Mouse (Mus musculus) hindbrain, embryonic 15.5 days (tissue): ENCODE results near the gene Kbtbd3. TPM values are rescaled to one million over a fixed set of nuclear protein-coding genes. Genes with fewer than 3 reads are reported as not detected.

Experiments
- ATAC-seq: fragments of 200-750 bp; cut with Nextera tagmentation; 2 replicates; pipeline ENCODE4 v1.8.0; 2017; ENCODE audit warnings: low read depth, moderate number of reproducible peaks, moderate TSS enrichment; ENCODE audit not compliant: low FRiP score
- H3K27ac ChIP-seq: fragments of 300-500 bp; sonication (generic); replicated peaks from 2 replicates; pipeline ENCODE4 v1.5.1; 2015; ENCODE audit warnings: mild to moderate bottlenecking, inconsistent platforms
- H3K27me3 ChIP-seq: fragments of 300-500 bp; sonication (generic); 2 replicates; pipeline ENCODE4 v1.6.1; 2015; ENCODE audit warnings: control low read depth, inconsistent platforms
- H3K36me3 ChIP-seq: fragments of 300-500 bp; sonication (generic); 2 replicates; pipeline ENCODE4 v1.6.1; 2015; ENCODE audit warnings: control low read depth, inconsistent platforms
- H3K4me1 ChIP-seq: fragments of 300-500 bp; sonication (generic); replicated peaks from 2 replicates; pipeline ENCODE4 v1.6.1; 2015; ENCODE audit warnings: control low read depth, inconsistent platforms
- H3K4me2 ChIP-seq: fragments of 300-500 bp; sonication (generic); 2 replicates; pipeline ENCODE4 v1.6.1; 2015; ENCODE audit warnings: moderate library complexity, mild to moderate bottlenecking, inconsistent platforms
- H3K4me3 ChIP-seq: fragments of 300-500 bp; sonication (generic); 2 replicates; pipeline ENCODE4 v1.5.1; 2015; ENCODE audit warnings: mild to moderate bottlenecking, inconsistent platforms
- H3K9ac ChIP-seq: fragments of 300-500 bp; sonication (generic); 2 replicates; pipeline ENCODE4 v1.6.1; 2015; ENCODE audit warnings: inconsistent platforms
- H3K9me3 ChIP-seq: fragments of 300-500 bp; sonication (generic); 2 replicates; pipeline ENCODE4 v1.6.1; 2016; ENCODE audit warnings: control low read depth, inconsistent platforms
- whole genome bisulfite sequencing: fragments of 180-500 bp; shearing (Covaris S2); methylation state at CpG from one replicate; pipeline ENCODE4 v1.1.7; 2015; 5-methylcytosine and 5-hydroxymethylcytosine counted together
- polyA plus RNA-seq: library from polyadenylated mRNA; unstranded; fragments of >200 nt; fragmentation: Nextera tagmentation; extraction: Ambion mirVana; gene quantifications from 2 replicates; pipeline ENCODE4 v1.2.1, GENCODE M21; 2015

Kbtbd3 gene
- polyA plus RNA-seq: 11.4 and 12.7 TPM in 2 replicates

GRCm38 (mm10) chr9:4309351-4310085, at the start of gene Kbtbd3, which contains the start of gene Aasdhppt:
Gene Kbtbd3, plus strand, starts transcription at chr9:4309833.
Gene Aasdhppt, minus strand, starts transcription at chr9:4309471.
- no peaks in the 10 kb centered on the region for H3K27me3 ChIP-seq
- peak within 1 kb of the TSS; percentile 70 for H3K4me2 ChIP-seq
- WGBS: under 1% methylated on average over 53 of the region's 53 CpGs
- H3K4me3 ChIP-seq: peak within 1 kb of the TSS; percentile 80
- no peaks in the 10 kb centered on the region for H3K9me3 ChIP-seq
- H3K4me1 ChIP-seq: peaks cover 26% of the 10 kb centered on the region
- peak; percentile 99 for ATAC-seq
- peaks cover 4% of the 10 kb centered on the region; the same call in 1 of the 2 replicates for H3K36me3 ChIP-seq
- peak within 1 kb of the TSS; percentile 79 for H3K9ac ChIP-seq
- peak within 1 kb of the TSS; percentile 91 for H3K27ac ChIP-seq

DNA sequence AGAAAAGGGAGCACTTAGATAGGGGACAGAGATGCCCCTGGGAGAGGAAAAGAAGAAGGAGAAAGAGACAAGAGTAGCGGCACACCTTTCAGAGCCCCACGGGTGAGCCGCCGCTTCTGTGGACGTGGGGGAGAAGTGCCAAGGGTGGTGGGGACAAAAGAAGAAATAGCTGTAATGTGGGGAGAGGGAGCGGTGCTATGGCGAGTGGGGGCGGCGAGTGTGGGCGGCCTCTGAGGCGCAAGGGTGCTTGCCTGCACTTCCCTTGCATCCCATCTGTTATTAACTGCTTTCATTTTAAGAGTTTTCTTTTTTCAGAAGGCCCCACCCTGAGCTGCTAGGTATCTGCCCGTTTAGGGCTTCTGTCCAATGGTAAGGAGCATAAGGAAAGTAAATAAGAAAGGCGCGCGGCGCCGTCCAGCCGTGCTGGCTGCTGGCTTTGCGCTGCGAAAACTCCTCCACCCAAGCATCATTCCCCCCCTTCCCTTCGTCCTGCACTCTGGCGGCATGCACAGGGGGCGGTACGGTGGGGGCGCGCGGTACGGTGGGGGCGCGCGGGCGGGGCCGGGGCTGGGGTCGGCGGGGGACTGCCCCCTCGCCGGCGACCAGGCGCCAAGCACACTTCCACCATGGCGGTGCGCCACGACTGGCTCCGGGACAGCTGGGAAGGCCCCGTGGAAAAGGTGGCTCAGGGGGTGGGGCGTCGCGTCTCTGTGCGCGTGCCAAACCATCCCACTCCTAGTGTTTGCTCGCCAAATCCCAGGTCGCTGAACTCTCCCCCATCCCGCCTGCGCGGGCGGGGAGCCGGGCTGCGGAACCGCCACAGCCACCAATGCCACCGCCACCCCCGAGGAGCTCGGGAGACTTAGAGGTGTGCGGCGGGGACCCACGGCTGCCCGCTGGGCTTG, 49.5 kb upstream of the Kbtbd3 start:
- Histone ChIP-seq H3K27ac (no peak overlapping the region), H3K4me3 (peak overlapping the region; percentile 32), H3K4me1 (no peaks in the 10 kb centered on the region), H3K27me3 (no peaks in the 10 kb centered on the region), H3K4me2 (peak overlapping the region; percentile 35), H3K9ac (no peak overlapping the region), H3K9me3 (0 out of 2 replicates have a peak, but pooled peaks cover 10% of the 10 kb centered on the region), H3K36me3 (no peaks in the 10 kb centered on the region)
- WGBS: 57% methylated on average over 65 of the region's 65 CpGs
- peak; percentile 71; the same call in 1 of the 2 replicates for ATAC-seq

GRCm38 (mm10) chr9:4260746-4261090, 48.9 kb upstream of the Kbtbd3 start:
- H3K9me3 ChIP-seq: 0 out of 2 replicates have a peak, but pooled peaks cover 10% of the 10 kb centered on the region
- no peak; the same call in 1 of the 2 replicates for ATAC-seq
- 75% methylated on average over 12 of the region's 12 CpGs for WGBS
- no peaks in the 10 kb centered on the region for H3K27me3 ChIP-seq
- H3K4me1 ChIP-seq: no peaks in the 10 kb centered on the region
- no peak overlapping the region for H3K9ac ChIP-seq
- H3K36me3 ChIP-seq: no peaks in the 10 kb centered on the region
- H3K27ac ChIP-seq: no peak overlapping the region
- H3K4me2 ChIP-seq: peak overlapping the region; percentile 35
- peak overlapping the region; percentile 32 for H3K4me3 ChIP-seq

- Histone ChIP-seq H3K27me3 (no peaks in the 10 kb centered on the region), H3K9me3 (no peaks in the 10 kb centered on the region), H3K27ac (no peak overlapping the region), H3K9ac (no peak overlapping the region), H3K36me3 (no peaks in the 10 kb centered on the region), H3K4me1 (no peaks in the 10 kb centered on the region), H3K4me2 (no peak overlapping the region), H3K4me3 (no peak overlapping the region)
- peak; percentile 38; the same call in 1 of the 2 replicates for ATAC-seq
- 100% methylated on average over 3 of the region's 3 CpGs for WGBS
Measured at GRCm38 (mm10) chr9:4266881-4267280, 42.8 kb upstream of the Kbtbd3 start.

DNA sequence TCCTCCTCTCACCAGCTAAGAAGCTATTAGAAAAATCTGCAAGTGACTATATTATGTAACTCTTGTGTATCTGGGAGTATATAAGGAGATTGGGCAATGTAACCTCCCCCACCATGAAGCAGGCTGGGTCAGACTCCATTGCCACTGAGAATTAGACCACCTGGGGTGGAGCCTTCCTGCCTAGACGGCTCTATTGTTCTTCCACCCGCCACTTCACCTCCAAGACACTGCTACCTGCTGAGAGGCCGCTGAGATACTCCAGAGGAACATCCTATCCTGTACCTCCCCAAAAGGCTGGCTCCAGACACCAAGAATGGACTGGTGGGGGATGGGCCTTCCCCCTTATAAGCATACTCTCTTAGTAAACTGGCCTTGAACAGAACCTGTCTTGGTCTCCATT, 25.8 kb upstream of the Kbtbd3 start:
- no peaks in the 10 kb centered on the region for H3K4me1 ChIP-seq
- 21% methylated on average over 3 of the region's 3 CpGs for WGBS
- H3K4me3 ChIP-seq: no peak overlapping the region
- H3K27me3 ChIP-seq: no peaks in the 10 kb centered on the region
- H3K36me3 ChIP-seq: 0 out of 2 replicates have a peak, but pooled peaks cover 6% of the 10 kb centered on the region
- no peak for ATAC-seq
- no peak overlapping the region for H3K4me2 ChIP-seq
- H3K9ac ChIP-seq: no peak overlapping the region
- H3K27ac ChIP-seq: no peak overlapping the region
- no peaks in the 10 kb centered on the region for H3K9me3 ChIP-seq

DNA sequence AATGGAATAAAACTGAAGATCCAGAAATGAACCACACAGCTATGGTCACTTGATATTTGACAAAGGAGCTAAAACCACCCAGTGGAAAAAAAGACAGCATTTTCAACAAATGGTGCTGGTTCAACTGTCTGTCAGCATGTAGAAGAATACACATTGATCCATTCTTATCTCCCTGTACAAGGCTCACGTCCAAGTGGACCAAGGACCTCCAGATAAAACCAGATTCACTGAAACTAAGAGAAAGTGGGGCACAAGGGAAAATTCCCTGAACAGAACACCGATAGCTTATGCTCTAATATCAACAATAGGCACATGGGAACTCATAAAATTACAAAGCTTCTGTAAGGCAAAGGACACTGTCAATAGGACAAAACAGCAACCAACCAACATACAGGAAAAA, 9.2 kb upstream of the Kbtbd3 start:
- Histone ChIP-seq H3K4me1 (no peaks in the 10 kb centered on the region), H3K27ac (no peak overlapping the region), H3K9ac (no peak overlapping the region), H3K4me2 (no peak overlapping the region), H3K36me3 (peaks cover 30% of the 10 kb centered on the region), H3K27me3 (no peaks in the 10 kb centered on the region), H3K4me3 (no peak overlapping the region), H3K9me3 (no peaks in the 10 kb centered on the region)
- ATAC-seq: no peak
- 98% methylated on average over 2 of the region's 2 CpGs for WGBS

DNA sequence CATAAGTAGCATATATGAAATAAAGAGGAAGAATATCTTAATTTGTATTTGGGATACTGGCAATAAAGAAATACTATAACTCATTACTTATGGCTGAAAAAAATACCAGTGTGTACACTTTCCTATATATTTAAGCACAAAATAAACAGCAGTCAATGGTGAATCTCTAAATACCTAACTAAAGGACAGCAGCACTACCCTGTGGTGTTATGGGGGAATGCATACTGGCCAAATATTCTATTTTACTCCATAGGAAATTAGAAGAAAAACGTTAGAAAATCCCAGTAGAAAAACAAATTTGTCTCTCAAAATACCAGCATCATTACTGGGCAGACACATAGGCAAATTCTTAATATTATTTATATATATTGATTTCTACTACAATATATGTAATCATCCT, 4.8 kb upstream of the Kbtbd3 start:
- Histone ChIP-seq H3K9me3 (no peaks in the 10 kb centered on the region), H3K27me3 (no peaks in the 10 kb centered on the region), H3K9ac (no peak overlapping the region), H3K4me1 (peaks cover 15% of the 10 kb centered on the region), H3K27ac (no peak overlapping the region), H3K36me3 (peaks cover 15% of the 10 kb centered on the region), H3K4me2 (no peak overlapping the region), H3K4me3 (no peak overlapping the region)
- WGBS: 58% methylated on average over 1 of the region's 1 CpGs
- ATAC-seq: no peak

GRCm38 (mm10) chr9:4308628-4309350, 844 bp upstream of the Kbtbd3 start:
- ATAC-seq: peak; percentile 54
- H3K4me3 ChIP-seq: peak overlapping the region; percentile 80

DNA sequence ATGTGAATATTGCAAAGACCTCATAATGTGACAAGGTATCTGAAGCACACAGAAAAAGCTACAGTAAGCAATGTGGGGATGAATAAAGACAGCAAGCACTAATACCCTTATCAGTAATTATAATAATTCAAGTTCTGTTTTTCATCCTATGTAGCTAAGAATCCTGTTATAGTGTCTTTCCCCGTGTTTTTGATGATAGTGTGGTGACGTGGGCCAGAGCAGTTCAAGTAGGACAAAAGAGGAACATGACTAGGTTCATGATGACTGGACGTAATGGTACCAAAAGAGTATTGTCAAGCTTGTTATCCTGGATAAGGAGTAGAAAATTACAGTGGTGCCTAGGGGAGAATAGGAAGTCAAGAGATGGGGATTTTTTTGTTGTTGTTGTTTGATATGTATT, 1.1 kb downstream of the Kbtbd3 start:
- Histone ChIP-seq H3K9me3 (no peaks in the 10 kb centered on the region), H3K4me1 (peaks cover 26% of the 10 kb centered on the region)

More at GRCm38 (mm10) chr9:4308628-4309350, 844 bp upstream of the Kbtbd3 start:
- no peaks in the 10 kb centered on the region for H3K27me3 ChIP-seq
- peak overlapping the region; percentile 69 for H3K9ac ChIP-seq
- WGBS: under 1% methylated on average over 36 of the region's 36 CpGs
- H3K27ac ChIP-seq: peak overlapping the region; percentile 91
- H3K4me1 ChIP-seq: peaks cover 26% of the 10 kb centered on the region
- no peaks in the 10 kb centered on the region for H3K9me3 ChIP-seq
- no peaks in the 10 kb centered on the region for H3K36me3 ChIP-seq
- peak overlapping the region; percentile 70 for H3K4me2 ChIP-seq

GRCm38 (mm10) chr9:4311162-4311561, 1.5 kb downstream of the Kbtbd3 start:
- WGBS: 90% methylated on average over 3 of the region's 3 CpGs

More for the DNA sequence above, 1.1 kb downstream of the Kbtbd3 start:
- Histone ChIP-seq H3K27ac (peak overlapping the region; percentile 91), H3K27me3 (no peaks in the 10 kb centered on the region), H3K4me2 (peak overlapping the region; percentile 70), H3K4me3 (peak overlapping the region; percentile 80), H3K36me3 (peaks cover 4% of the 10 kb centered on the region; the same call in 1 of the 2 replicates), H3K9ac (peak overlapping the region; percentile 79)
- no peak for ATAC-seq
- 65% methylated on average over 3 of the region's 3 CpGs for WGBS

GRCm38 (mm10) chr9:4313946-4314345, 4.3 kb downstream of the Kbtbd3 start:
- Histone ChIP-seq H3K9me3 (no peaks in the 10 kb centered on the region), H3K27ac (no peak overlapping the region), H3K4me1 (peaks cover 11% of the 10 kb centered on the region), H3K9ac (no peak overlapping the region), H3K4me3 (no peak overlapping the region), H3K36me3 (peaks cover 6% of the 10 kb centered on the region; the same call in 1 of the 2 replicates), H3K4me2 (no peak overlapping the region), H3K27me3 (no peaks in the 10 kb centered on the region)
- WGBS: 93% methylated on average over 4 of the region's 4 CpGs
- ATAC-seq: no peak

More at GRCm38 (mm10) chr9:4311162-4311561, 1.5 kb downstream of the Kbtbd3 start:
- Histone ChIP-seq H3K27me3 (no peaks in the 10 kb centered on the region), H3K9ac (peak overlapping the region; percentile 79; the same call in 1 of the 2 replicates), H3K36me3 (peaks cover 4% of the 10 kb centered on the region; the same call in 1 of the 2 replicates), H3K4me1 (peaks cover 24% of the 10 kb centered on the region), H3K9me3 (no peaks in the 10 kb centered on the region), H3K4me3 (peak overlapping the region; percentile 80; the same call in 1 of the 2 replicates), H3K4me2 (peak overlapping the region; percentile 70), H3K27ac (peak overlapping the region; percentile 91; the same call in 1 of the 2 replicates)
- ATAC-seq: no peak
